Mouse (Mus musculus): ENCODE results near the gene 2210408I21Rik. TPM values are rescaled to one million over a fixed set of nuclear protein-coding genes. Genes with fewer than 3 reads are reported as not detected.
"Not testable (repeated sequence)": the region's sequence is repeated elsewhere in the genome, so short reads cannot be mapped to it uniquely, and the experiment has no call there.

2210408I21Rik gene
- 13.4 and 13.7 TPM in 2 replicates for polyA plus RNA-seq (2014; fragmentation: Nextera tagmentation; extraction: Ambion mirVana)

- Histone ChIP-seq H3K36me3 (replicated peaks; ENCODE audit: control insufficient read depth, insufficient read depth, low read depth, low read length) (no peaks in the 10 kb centered on the region), H3K4me2 (ENCODE audit: low read depth, low read length) (peak within 1 kb of the TSS; percentile 56), H3K9ac (replicated peaks; ENCODE audit: low read length) (peak within 1 kb of the TSS; percentile 93), H3K4me3 (ENCODE audit: low read depth, low read length) (peak within 1 kb of the TSS; percentile 84), H3K27ac (replicated peaks; ENCODE audit: low read depth, low read length) (peak within 1 kb of the TSS; percentile 93), H3K27me3 (ENCODE audit: control insufficient read depth, insufficient read depth, low read length) (no peaks in the 10 kb centered on the region), H3K9me3 (replicated peaks; ENCODE audit: control insufficient read depth, low read length) (no peaks in the 10 kb centered on the region), H3K4me1 (ENCODE audit: control insufficient read depth, insufficient read depth, low read length) (no peaks in the 10 kb centered on the region)
- peak; percentile 98 for ATAC-seq (replicated peaks; ENCODE audit: insufficient number of reproducible peaks, low FRiP score, low TSS enrichment, low read depth)
- WGBS, result under 1% methylated on average over 65 of the region's 65 CpGs
- DNase-seq (ENCODE audit: low spot score), result peak; percentile 93
Measured at GRCm38 (mm10) chr13:77134931-77135620, at the start of gene 2210408I21Rik, which contains the start of gene Slf1. Gene 2210408I21Rik, plus strand, starts transcription at chr13:77135540. Gene Slf1, minus strand, starts transcription at chr13:77135473.

GRCm38 (mm10) chr13:77092876-77093275 lies 42.5 kb upstream of the 2210408I21Rik start:
- H3K4me3 ChIP-seq (ENCODE audit: low read depth, low read length); H3K27ac ChIP-seq (replicated peaks; ENCODE audit: low read depth, low read length); H3K9me3 ChIP-seq (replicated peaks; ENCODE audit: control insufficient read depth, low read length); H3K27me3 ChIP-seq (ENCODE audit: control insufficient read depth, insufficient read depth, low read length); H3K9ac ChIP-seq (replicated peaks; ENCODE audit: low read length); ATAC-seq (replicated peaks; ENCODE audit: insufficient number of reproducible peaks, low FRiP score, low TSS enrichment, low read depth); DNase-seq (ENCODE audit: low spot score); H3K36me3 ChIP-seq (replicated peaks; ENCODE audit: control insufficient read depth, insufficient read depth, low read depth, low read length); H3K4me1 ChIP-seq (ENCODE audit: control insufficient read depth, insufficient read depth, low read length); H3K4me2 ChIP-seq (ENCODE audit: low read depth, low read length): not testable (repeated sequence)
- WGBS, result 96% methylated on average over 1 of the region's 1 CpGs

- Histone ChIP-seq H3K4me1 (ENCODE audit: control insufficient read depth, insufficient read depth, low read length) (no peaks in the 10 kb centered on the region), H3K4me3 (ENCODE audit: low read depth, low read length) (no peak overlapping the region), H3K9ac (replicated peaks; ENCODE audit: low read length) (no peak overlapping the region), H3K27ac (replicated peaks; ENCODE audit: low read depth, low read length) (no peak overlapping the region), H3K4me2 (ENCODE audit: low read depth, low read length) (no peak overlapping the region), H3K36me3 (replicated peaks; ENCODE audit: control insufficient read depth, insufficient read depth, low read depth, low read length) (no peaks in the 10 kb centered on the region; the same call in none of the 2 replicates), H3K27me3 (ENCODE audit: control insufficient read depth, insufficient read depth, low read length) (no peaks in the 10 kb centered on the region), H3K9me3 (replicated peaks; ENCODE audit: control insufficient read depth, low read length) (no peaks in the 10 kb centered on the region)
- DNase-seq (ENCODE audit: low spot score), result no peak
- ATAC-seq (replicated peaks; ENCODE audit: insufficient number of reproducible peaks, low FRiP score, low TSS enrichment, low read depth), result no peak
Measured at GRCm38 (mm10) chr13:77107734-77108133, 27.6 kb upstream of the 2210408I21Rik start.

GRCm38 (mm10) chr13:77118695-77119094 lies 16.6 kb upstream of the 2210408I21Rik start:
- H3K9ac ChIP-seq (replicated peaks; ENCODE audit: low read length), result no peak overlapping the region
- 94% methylated on average over 4 of the region's 4 CpGs for WGBS
- no peak overlapping the region for H3K27ac ChIP-seq (replicated peaks; ENCODE audit: low read depth, low read length)
- H3K36me3 ChIP-seq (replicated peaks; ENCODE audit: control insufficient read depth, insufficient read depth, low read depth, low read length), result no peaks in the 10 kb centered on the region; the same call in 1 of the 2 replicates
- ATAC-seq (replicated peaks; ENCODE audit: insufficient number of reproducible peaks, low FRiP score, low TSS enrichment, low read depth), result no peak
- no peak for DNase-seq (ENCODE audit: low spot score)
- H3K27me3 ChIP-seq (ENCODE audit: control insufficient read depth, insufficient read depth, low read length), result no peaks in the 10 kb centered on the region
- no peaks in the 10 kb centered on the region for H3K4me1 ChIP-seq (ENCODE audit: control insufficient read depth, insufficient read depth, low read length)
- no peak overlapping the region for H3K4me2 ChIP-seq (ENCODE audit: low read depth, low read length)
- no peak overlapping the region for H3K4me3 ChIP-seq (ENCODE audit: low read depth, low read length)
- H3K9me3 ChIP-seq (replicated peaks; ENCODE audit: control insufficient read depth, low read length), result no peaks in the 10 kb centered on the region

- no peak overlapping the region for H3K27ac ChIP-seq (replicated peaks; ENCODE audit: low read depth, low read length)
- no peak for ATAC-seq (replicated peaks; ENCODE audit: insufficient number of reproducible peaks, low FRiP score, low TSS enrichment, low read depth)
- DNase-seq (ENCODE audit: low spot score), result no peak
Measured at GRCm38 (mm10) chr13:77125159-77125558, 10.2 kb upstream of the 2210408I21Rik start.

GRCm38 (mm10) chr13:77128240-77128639 lies 7.1 kb upstream of the 2210408I21Rik start:
- Histone ChIP-seq H3K9me3 (replicated peaks; ENCODE audit: control insufficient read depth, low read length) (no peaks in the 10 kb centered on the region), H3K9ac (replicated peaks; ENCODE audit: low read length) (no peak overlapping the region), H3K27me3 (ENCODE audit: control insufficient read depth, insufficient read depth, low read length) (no peaks in the 10 kb centered on the region), H3K4me3 (ENCODE audit: low read depth, low read length) (no peak overlapping the region), H3K4me2 (ENCODE audit: low read depth, low read length) (no peak overlapping the region), H3K27ac (replicated peaks; ENCODE audit: low read depth, low read length) (no peak overlapping the region), H3K4me1 (ENCODE audit: control insufficient read depth, insufficient read depth, low read length) (no peaks in the 10 kb centered on the region), H3K36me3 (replicated peaks; ENCODE audit: control insufficient read depth, insufficient read depth, low read depth, low read length) (no peaks in the 10 kb centered on the region)
- ATAC-seq (replicated peaks; ENCODE audit: insufficient number of reproducible peaks, low FRiP score, low TSS enrichment, low read depth) (no peak), DNase-seq (ENCODE audit: low spot score) (no peak)
- 84% methylated on average over 2 of the region's 2 CpGs for WGBS

More at GRCm38 (mm10) chr13:77125159-77125558, 10.2 kb upstream of the 2210408I21Rik start:
- 92% methylated on average over 3 of the region's 3 CpGs for WGBS
- Histone ChIP-seq H3K9ac (replicated peaks; ENCODE audit: low read length) (no peak overlapping the region), H3K4me2 (ENCODE audit: low read depth, low read length) (no peak overlapping the region), H3K4me1 (ENCODE audit: control insufficient read depth, insufficient read depth, low read length) (no peaks in the 10 kb centered on the region), H3K4me3 (ENCODE audit: low read depth, low read length) (no peak overlapping the region), H3K27me3 (ENCODE audit: control insufficient read depth, insufficient read depth, low read length) (no peaks in the 10 kb centered on the region), H3K9me3 (replicated peaks; ENCODE audit: control insufficient read depth, low read length) (no peaks in the 10 kb centered on the region), H3K36me3 (replicated peaks; ENCODE audit: control insufficient read depth, insufficient read depth, low read depth, low read length) (no peaks in the 10 kb centered on the region)

GRCm38 (mm10) chr13:77131132-77131531 lies 4.2 kb upstream of the 2210408I21Rik start:
- H3K4me3 ChIP-seq (ENCODE audit: low read depth, low read length), result no peak overlapping the region
- H3K27ac ChIP-seq (replicated peaks; ENCODE audit: low read depth, low read length), result no peak overlapping the region
- no peak overlapping the region for H3K4me2 ChIP-seq (ENCODE audit: low read depth, low read length)
- no peak overlapping the region for H3K9ac ChIP-seq (replicated peaks; ENCODE audit: low read length)
- 87% methylated on average over 2 of the region's 2 CpGs for WGBS
- H3K27me3 ChIP-seq (ENCODE audit: control insufficient read depth, insufficient read depth, low read length), result no peaks in the 10 kb centered on the region
- H3K9me3 ChIP-seq (replicated peaks; ENCODE audit: control insufficient read depth, low read length), result no peaks in the 10 kb centered on the region
- DNase-seq (ENCODE audit: low spot score) (no peak), ATAC-seq (replicated peaks; ENCODE audit: insufficient number of reproducible peaks, low FRiP score, low TSS enrichment, low read depth) (no peak)
- H3K4me1 ChIP-seq (ENCODE audit: control insufficient read depth, insufficient read depth, low read length), result no peaks in the 10 kb centered on the region
- no peaks in the 10 kb centered on the region for H3K36me3 ChIP-seq (replicated peaks; ENCODE audit: control insufficient read depth, insufficient read depth, low read depth, low read length)

- WGBS, result under 1% methylated on average over 11 of the region's 11 CpGs
- no peak overlapping the region for H3K27ac ChIP-seq (replicated peaks; ENCODE audit: low read depth, low read length)
- no peaks in the 10 kb centered on the region for H3K4me1 ChIP-seq (ENCODE audit: control insufficient read depth, insufficient read depth, low read length)
- peak overlapping the region; percentile 38 for H3K4me2 ChIP-seq (ENCODE audit: low read depth, low read length)
- no peak for DNase-seq (ENCODE audit: low spot score)
- no peaks in the 10 kb centered on the region for H3K9me3 ChIP-seq (replicated peaks; ENCODE audit: control insufficient read depth, low read length)
- peak; percentile 65 for ATAC-seq (replicated peaks; ENCODE audit: insufficient number of reproducible peaks, low FRiP score, low TSS enrichment, low read depth)
- peak overlapping the region; percentile 84 for H3K4me3 ChIP-seq (ENCODE audit: low read depth, low read length)
- H3K27me3 ChIP-seq (ENCODE audit: control insufficient read depth, insufficient read depth, low read length), result no peaks in the 10 kb centered on the region
- H3K9ac ChIP-seq (replicated peaks; ENCODE audit: low read length), result peak overlapping the region; percentile 93
- H3K36me3 ChIP-seq (replicated peaks; ENCODE audit: control insufficient read depth, insufficient read depth, low read depth, low read length), result no peaks in the 10 kb centered on the region
Measured at GRCm38 (mm10) chr13:77135621-77135981, 261 bp downstream of the 2210408I21Rik start.

Data from embryonic facial prominence, embryonic 11.5 days (tissue).